Mouse (Mus musculus) cerebellum, postnatal 36 days (tissue): ENCODE measurements around the gene Fbxo48.

Source experiments
- DNase-seq, 2 experiments: peaks; one replicate each; pipeline ENCODE4 v3.0.0; 2021 to 2022; ENCODE audit warnings: mixed read lengths in 2 of 2

The Fbxo48 gene

GRCm38 (mm10) chr11:16950976-16951760 is at the start of gene Fbxo48:
TSS of gene Fbxo48 (plus strand) at chr11:16951375.
- peak; percentile 94 to 95 for DNase-seq

GRCm38 (mm10) chr11:16904302-16905011 is 46.7 kb upstream of the Fbxo48 start:
- no peak for DNase-seq

GRCm38 (mm10) chr11:16905012-16905332 is 46.2 kb upstream of the Fbxo48 start:
- DNase-seq = no peak

GRCm38 (mm10) chr11:16906530-16906929 is 44.6 kb upstream of the Fbxo48 start:
- DNase-seq = no peak

- DNase-seq = no peak
Observed at GRCm38 (mm10) chr11:16907517-16908129, 43.6 kb upstream of the Fbxo48 start.

- no peak for DNase-seq
Observed at GRCm38 (mm10) chr11:16914756-16915155, 36.4 kb upstream of the Fbxo48 start.

GRCm38 (mm10) chr11:16915850-16916249 is 35.3 kb upstream of the Fbxo48 start:
- DNase-seq = no peak

GRCm38 (mm10) chr11:16917512-16917911 is 33.7 kb upstream of the Fbxo48 start:
- DNase-seq = no peak

- DNase-seq = no peak
Observed at GRCm38 (mm10) chr11:16932159-16932558, 19.0 kb upstream of the Fbxo48 start.

- no peak for DNase-seq
Observed at GRCm38 (mm10) chr11:16935577-16936236, 15.5 kb upstream of the Fbxo48 start.

GRCm38 (mm10) chr11:16941103-16941793 is 9.9 kb upstream of the Fbxo48 start:
- DNase-seq = no peak

- no peak for DNase-seq
Observed at GRCm38 (mm10) chr11:16941973-16942452, 9.2 kb upstream of the Fbxo48 start.

GRCm38 (mm10) chr11:16943016-16943415 is 8.2 kb upstream of the Fbxo48 start:
- no peak for DNase-seq

- peak in 1 of 2 experiments; percentile 15 for DNase-seq
Observed at GRCm38 (mm10) chr11:16948756-16949155, 2.4 kb upstream of the Fbxo48 start.

- no peak for DNase-seq
Observed at GRCm38 (mm10) chr11:16950226-16950975, 774 bp upstream of the Fbxo48 start.

- DNase-seq = no peak
Observed at GRCm38 (mm10) chr11:16951761-16952010, 511 bp downstream of the Fbxo48 start.

- no peak for DNase-seq
Observed at GRCm38 (mm10) chr11:16956115-16956862, 5.1 kb downstream of the Fbxo48 start.

GRCm38 (mm10) chr11:16957030-16957429 is 5.9 kb downstream of the Fbxo48 start:
- DNase-seq = no peak

- DNase-seq = no peak
Observed at GRCm38 (mm10) chr11:16958520-16958919, 7.3 kb downstream of the Fbxo48 start.

GRCm38 (mm10) chr11:16967806-16968205 is 16.6 kb downstream of the Fbxo48 start:
- peak; percentile 19 to 44 for DNase-seq

- DNase-seq = no peak
Observed at GRCm38 (mm10) chr11:16969650-16970049, 18.5 kb downstream of the Fbxo48 start.
